Mouse (Mus musculus) hindbrain, embryonic 16.5 days (tissue): ENCODE measurements around the gene Amz1. TPM values are rescaled to one million over a fixed set of nuclear protein-coding genes. Genes with fewer than 3 reads are reported as not detected.

ENCODE experiments used
- ATAC-seq: fragments of 200-750 bp; cut with Nextera tagmentation; 2 replicates; pipeline ENCODE4 v1.8.0; 2017; ENCODE audit warnings: moderate TSS enrichment, moderate library complexity
- H3K27ac ChIP-seq: fragments of 300-500 bp; sonication (generic); 2 replicates; pipeline ENCODE4 v1.5.1; 2014; ENCODE audit warnings: low read depth, mild to moderate bottlenecking, control low read depth, low read length, moderate library complexity
- H3K27me3 ChIP-seq: fragments of 300-500 bp; sonication (generic); replicated peaks from 2 replicates; pipeline ENCODE4 v1.6.1; 2014; ENCODE audit warnings: low read length; ENCODE audit not compliant: control insufficient read depth, insufficient read depth
- H3K36me3 ChIP-seq: fragments of 300-500 bp; sonication (generic); 2 replicates; pipeline ENCODE4 v1.6.1; 2014; ENCODE audit warnings: mild to moderate bottlenecking, low read length, moderate library complexity, mixed read lengths; ENCODE audit not compliant: control insufficient read depth, insufficient read depth
- H3K4me1 ChIP-seq: fragments of 300-500 bp; sonication (generic); 2 replicates; pipeline ENCODE4 v1.6.1; 2014; ENCODE audit warnings: low read depth, low read length; ENCODE audit not compliant: control insufficient read depth, insufficient read depth
- H3K4me2 ChIP-seq: fragments of 300-500 bp; sonication (generic); 2 replicates; pipeline ENCODE4 v1.6.1; 2014; ENCODE audit warnings: mild to moderate bottlenecking, low read length, control low read depth, moderate library complexity
- H3K4me3 ChIP-seq: fragments of 300-500 bp; sonication (generic); 2 replicates; pipeline ENCODE4 v1.5.1; 2014; ENCODE audit warnings: mild to moderate bottlenecking, low read length, control low read depth, moderate library complexity
- H3K9ac ChIP-seq: fragments of 300-500 bp; sonication (generic); 2 replicates; pipeline ENCODE4 v1.6.1; 2014; ENCODE audit warnings: low read depth, mild to moderate bottlenecking, control low read depth, low read length, moderate library complexity
- H3K9me3 ChIP-seq: fragments of 300-500 bp; sonication (generic); 2 replicates; pipeline ENCODE4 v1.6.1; 2014; ENCODE audit warnings: mild to moderate bottlenecking, low read length, moderate library complexity; ENCODE audit not compliant: control insufficient read depth
- WGBS: fragments of 180-500 bp; shearing (Covaris S2); extraction: QIAGEN DNeasy Blood & Tissue Kit; methylation state at CpG from one replicate; pipeline ENCODE4 v1.1.7; 2014; 5-methylcytosine and 5-hydroxymethylcytosine counted together
- polyA plus RNA-seq: library from polyadenylated mRNA; unstranded; fragments of >200 nt; fragmentation: Nextera tagmentation; extraction: Ambion mirVana; gene quantifications from 2 replicates; pipeline ENCODE4 v1.2.1, GENCODE M21; 2015

The Amz1 gene
- polyA plus RNA-seq, 1 experiment from 2014 or later, result 6.6 TPM

DNA sequence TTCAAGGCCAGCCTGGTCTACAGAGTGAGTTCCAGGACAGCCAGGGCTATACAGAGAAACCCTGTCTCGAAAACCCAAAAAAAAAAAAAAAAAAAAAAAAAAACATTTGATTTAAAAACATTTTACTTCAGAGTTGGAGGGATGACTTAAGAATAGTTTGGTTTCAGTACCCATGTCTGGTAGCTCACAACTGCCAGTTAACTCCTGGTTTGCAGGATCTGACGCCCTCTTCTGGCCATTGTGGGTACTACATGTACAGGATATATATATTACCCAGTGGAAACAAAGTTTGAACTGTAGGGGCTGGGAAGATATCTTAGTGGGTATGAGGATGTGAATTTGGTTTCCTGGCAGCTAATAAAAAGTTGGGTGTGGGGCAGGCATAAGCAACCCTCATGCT lies 27.0 kb downstream of the Amz1 start:
- ATAC-seq, result no peak
- Histone ChIP-seq H3K4me1 (peaks cover 6% of the 10 kb centered on the region), H3K27me3 (no peaks in the 10 kb centered on the region), H3K9me3 (peaks cover 4% of the 10 kb centered on the region; the same call in 1 of the 2 replicates), H3K27ac (no peak overlapping the region), H3K4me2 (no peak overlapping the region), H3K9ac (no peak overlapping the region), H3K36me3 (no peaks in the 10 kb centered on the region), H3K4me3 (no peak overlapping the region)
- WGBS, result 0% methylated on average over 1 of the region's 2 CpGs

DNA sequence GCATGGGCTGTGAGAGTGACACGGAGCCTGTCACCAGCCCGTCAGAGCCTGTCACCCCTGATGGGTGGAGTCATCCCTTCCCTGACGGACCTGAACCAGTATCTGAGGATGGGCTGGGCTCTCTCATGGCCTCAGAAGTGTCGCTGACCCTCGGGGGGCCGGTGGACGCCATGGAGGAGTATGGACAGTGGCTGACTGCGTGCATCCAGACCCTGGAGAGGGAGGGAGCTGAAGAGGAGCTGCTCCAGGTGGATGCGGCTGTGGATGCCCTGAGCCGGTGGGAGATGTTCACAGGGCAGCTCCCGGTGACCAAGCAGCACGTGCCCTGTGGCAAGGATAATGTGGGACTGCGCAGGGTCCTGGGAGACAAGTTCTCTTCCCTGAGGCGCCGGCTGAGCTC lies 28.1 kb downstream of the Amz1 start:
- WGBS, result 91% methylated on average over 15 of the region's 15 CpGs
- Histone ChIP-seq H3K4me1 (peaks cover 6% of the 10 kb centered on the region), H3K27ac (no peak overlapping the region), H3K4me3 (no peak overlapping the region), H3K4me2 (no peak overlapping the region), H3K27me3 (no peaks in the 10 kb centered on the region), H3K9me3 (peaks cover 4% of the 10 kb centered on the region; the same call in 1 of the 2 replicates), H3K36me3 (no peaks in the 10 kb centered on the region), H3K9ac (no peak overlapping the region)
- no peak for ATAC-seq

DNA sequence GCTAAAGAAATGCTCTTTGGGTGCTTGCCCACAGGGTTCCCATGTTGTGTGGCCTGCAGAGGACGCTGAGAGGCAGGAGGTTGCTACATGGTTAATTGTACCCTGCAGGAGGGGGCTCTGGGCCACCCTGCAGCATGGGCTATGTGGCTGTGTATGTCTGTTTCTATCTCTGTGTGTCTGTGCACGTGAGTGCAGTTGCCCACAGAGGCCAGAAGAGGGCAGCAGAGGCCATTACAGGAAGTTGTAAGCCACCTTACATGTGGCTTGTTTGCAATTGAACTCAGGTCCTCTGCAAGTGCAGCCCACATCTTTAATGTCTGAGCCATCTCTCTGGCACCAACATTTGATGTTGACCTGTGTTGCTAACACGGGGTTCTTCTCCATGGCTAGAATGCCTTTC lies 28.7 kb downstream of the Amz1 start:
- H3K4me2 ChIP-seq, result no peak overlapping the region
- H3K9ac ChIP-seq, result no peak overlapping the region
- H3K27ac ChIP-seq, result no peak overlapping the region
- H3K9me3 ChIP-seq, result peaks cover 4% of the 10 kb centered on the region; the same call in 1 of the 2 replicates
- no peak overlapping the region for H3K4me3 ChIP-seq
- WGBS, result 97% methylated on average over 3 of the region's 3 CpGs
- ATAC-seq, result no peak
- peaks cover 6% of the 10 kb centered on the region for H3K4me1 ChIP-seq
- H3K27me3 ChIP-seq, result no peaks in the 10 kb centered on the region
- H3K36me3 ChIP-seq, result no peaks in the 10 kb centered on the region

DNA sequence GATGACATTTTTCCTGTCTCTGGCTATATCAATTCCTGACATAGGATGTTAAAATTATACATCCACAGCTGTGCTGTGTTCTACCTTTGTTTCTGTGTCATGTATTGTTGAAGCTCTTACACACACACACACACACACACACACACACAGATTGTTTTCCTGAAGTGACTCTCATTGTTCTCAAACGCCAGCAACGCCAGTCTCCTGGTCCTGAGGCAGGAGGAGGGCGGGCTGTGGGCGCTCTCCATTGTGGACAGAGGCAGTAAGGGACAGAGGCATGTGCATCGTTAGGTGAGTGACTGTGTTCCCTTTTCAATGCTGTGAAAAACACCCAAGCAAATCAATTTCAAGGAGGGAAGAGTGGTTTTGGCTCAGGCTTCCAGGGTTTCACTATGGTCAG lies 29.3 kb downstream of the Amz1 start:
- ATAC-seq, result no peak
- Histone ChIP-seq H3K36me3 (peaks cover 4% of the 10 kb centered on the region; the same call in 1 of the 2 replicates), H3K4me1 (peaks cover 6% of the 10 kb centered on the region), H3K9me3 (peaks cover 4% of the 10 kb centered on the region; the same call in 1 of the 2 replicates), H3K4me3 (no peak overlapping the region), H3K9ac (no peak overlapping the region), H3K27ac (no peak overlapping the region; the same call in 1 of the 2 replicates), H3K4me2 (no peak overlapping the region), H3K27me3 (no peaks in the 10 kb centered on the region)
- 51% methylated on average over 5 of the region's 5 CpGs for WGBS

DNA sequence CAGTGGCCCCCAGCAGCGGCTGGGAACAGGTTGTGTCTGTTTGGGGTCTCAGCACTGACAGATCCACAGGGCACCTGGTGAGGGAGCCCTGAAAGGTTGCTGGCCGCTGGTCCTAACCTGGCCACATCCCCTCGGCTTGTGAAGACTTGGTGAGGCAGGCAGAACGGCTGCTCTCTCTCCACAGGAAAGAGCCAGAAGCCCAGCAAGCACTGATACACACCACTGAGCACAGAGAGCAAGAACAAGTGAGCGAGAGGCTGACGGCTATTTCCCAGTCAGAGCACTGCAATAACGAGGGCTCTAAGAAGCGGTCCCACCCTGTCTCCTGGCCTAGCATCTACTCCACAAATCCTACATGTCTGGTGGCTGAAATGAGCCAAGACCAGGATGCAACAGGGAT lies 34.9 kb downstream of the Amz1 start:
- peaks cover 32% of the 10 kb centered on the region for H3K36me3 ChIP-seq

DNA sequence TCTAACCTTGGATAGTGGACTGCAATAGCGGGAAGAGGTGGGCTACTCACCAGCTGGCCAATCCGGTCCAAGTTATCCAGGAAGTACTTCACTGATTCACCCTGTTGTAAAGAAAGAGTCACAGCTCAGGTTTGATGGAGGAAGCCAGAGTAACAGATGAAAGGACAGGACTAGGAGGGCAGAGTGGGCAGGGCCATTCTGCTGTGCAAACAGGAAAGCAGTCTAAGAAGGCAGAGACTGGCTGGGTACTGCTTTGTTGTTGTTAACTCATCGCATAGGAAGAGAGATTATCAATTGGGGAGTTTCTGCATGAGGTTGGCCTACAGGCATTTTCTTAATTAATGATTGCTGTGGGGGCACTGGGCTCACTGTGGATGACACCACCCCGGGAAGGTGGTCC lies 38.6 kb downstream of the Amz1 start:
- no peak for ATAC-seq
- no peak overlapping the region for H3K4me2 ChIP-seq
- peaks cover 32% of the 10 kb centered on the region for H3K36me3 ChIP-seq
- no peaks in the 10 kb centered on the region for H3K9me3 ChIP-seq
- no peak overlapping the region for H3K4me3 ChIP-seq
- peaks cover under 1% of the 10 kb centered on the region; the same call in 1 of the 2 replicates for H3K4me1 ChIP-seq
- WGBS, result 91% methylated on average over 4 of the region's 4 CpGs
- H3K27ac ChIP-seq, result no peak overlapping the region
- H3K9ac ChIP-seq, result no peak overlapping the region
- no peaks in the 10 kb centered on the region for H3K27me3 ChIP-seq

More for the DNA sequence above, 34.9 kb downstream of the Amz1 start:
- Histone ChIP-seq H3K4me1 (no peaks in the 10 kb centered on the region), H3K4me2 (no peak overlapping the region), H3K27ac (no peak overlapping the region; the same call in 1 of the 2 replicates), H3K4me3 (no peak overlapping the region), H3K9ac (no peak overlapping the region), H3K9me3 (no peaks in the 10 kb centered on the region), H3K27me3 (no peaks in the 10 kb centered on the region)
- ATAC-seq, result no peak
- 83% methylated on average over 8 of the region's 8 CpGs for WGBS

DNA sequence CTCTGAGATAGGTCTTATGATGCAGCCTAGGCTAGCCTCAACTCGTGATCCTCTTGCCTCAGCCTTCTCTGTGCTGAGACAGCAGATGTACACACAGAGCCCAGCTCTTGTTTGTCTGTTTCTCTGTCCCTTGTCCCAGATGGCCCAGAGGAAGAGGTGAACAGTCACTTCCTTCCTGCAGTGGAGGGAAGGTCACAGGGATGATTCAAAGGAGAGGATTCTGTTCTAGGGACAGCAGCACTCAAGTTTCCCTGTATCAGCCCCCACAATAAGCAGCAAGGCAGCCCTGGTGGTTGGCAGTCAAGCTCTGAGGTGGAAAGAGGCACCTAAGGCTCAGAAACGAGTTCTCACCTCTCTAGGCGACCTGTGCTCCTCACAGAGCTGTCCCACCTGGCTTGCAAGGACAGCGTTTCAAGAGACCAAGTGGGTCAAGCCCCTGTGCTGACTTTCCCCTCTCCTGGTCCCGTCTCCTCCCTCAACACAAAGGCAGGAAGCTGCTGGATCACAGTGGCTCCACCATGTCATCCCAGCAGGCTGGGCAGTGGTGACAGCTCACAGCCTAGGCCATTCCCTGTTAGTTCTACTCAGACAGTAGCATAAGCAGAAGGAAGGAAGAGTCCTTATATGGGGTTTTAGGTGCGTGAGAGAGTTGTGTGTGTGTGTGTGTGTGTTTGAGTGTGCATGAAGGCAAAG lies 41.1 kb downstream of the Amz1 start:
- no peak for ATAC-seq
- no peak overlapping the region for H3K4me3 ChIP-seq
- WGBS, result 74% methylated on average over 6 of the region's 6 CpGs
- H3K4me1 ChIP-seq, result peaks cover 13% of the 10 kb centered on the region
- no peaks in the 10 kb centered on the region for H3K27me3 ChIP-seq
- peaks cover 12% of the 10 kb centered on the region for H3K36me3 ChIP-seq
- no peak overlapping the region for H3K9ac ChIP-seq
- peak overlapping the region; percentile 16; the same call in 1 of the 2 replicates for H3K27ac ChIP-seq
- H3K4me2 ChIP-seq, result no peak overlapping the region
- no peaks in the 10 kb centered on the region for H3K9me3 ChIP-seq

DNA sequence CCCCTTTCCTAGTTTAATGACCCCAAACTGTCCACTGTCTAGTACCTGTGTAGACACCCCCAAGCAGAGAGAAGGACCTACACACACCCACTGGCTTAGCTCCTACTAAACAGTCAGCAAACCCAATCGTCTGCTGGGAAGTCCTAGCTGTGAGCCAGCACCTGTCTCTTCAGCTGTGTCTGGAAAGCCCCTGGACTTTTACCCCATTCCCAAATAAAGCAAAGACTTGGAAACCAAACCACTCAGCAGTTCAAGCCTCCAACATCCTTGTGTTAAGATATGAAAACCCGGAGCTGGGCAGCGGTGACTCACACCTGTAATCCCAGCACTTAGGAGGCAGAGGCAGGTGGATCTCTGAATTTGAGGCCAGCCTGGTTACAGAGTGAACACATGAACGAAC lies 42.6 kb downstream of the Amz1 start:
- peaks cover 4% of the 10 kb centered on the region; the same call in 1 of the 2 replicates for H3K36me3 ChIP-seq
- no peak overlapping the region for H3K4me2 ChIP-seq
- no peak overlapping the region for H3K27ac ChIP-seq
- no peak overlapping the region for H3K9ac ChIP-seq
- no peaks in the 10 kb centered on the region for H3K9me3 ChIP-seq
- H3K4me1 ChIP-seq, result peaks cover 17% of the 10 kb centered on the region
- H3K4me3 ChIP-seq, result no peak overlapping the region
- no peaks in the 10 kb centered on the region for H3K27me3 ChIP-seq
- ATAC-seq, result no peak
- 92% methylated on average over 4 of the region's 4 CpGs for WGBS

DNA sequence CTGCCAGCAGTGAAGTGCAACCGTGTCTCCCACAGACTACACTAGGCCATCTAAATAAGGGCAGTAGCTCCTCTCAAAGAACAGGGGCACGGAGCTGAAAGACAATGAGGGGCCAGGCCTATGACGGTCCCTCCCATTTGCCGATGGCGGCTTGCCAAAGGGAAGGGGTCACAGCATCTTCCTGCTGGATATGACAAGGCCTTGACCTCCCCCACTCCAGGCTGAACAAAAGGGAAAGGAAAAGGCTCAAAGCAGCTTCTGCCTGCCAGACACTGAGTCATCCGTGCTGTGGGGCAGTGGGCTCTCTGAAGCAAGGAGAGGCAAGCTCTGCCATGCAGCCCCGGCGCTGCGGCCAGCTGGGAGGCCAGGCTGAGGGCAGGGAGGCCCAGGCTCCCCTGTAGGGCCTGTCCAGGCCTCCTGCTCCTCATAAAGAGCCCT lies 43.8 kb downstream of the Amz1 start:
- H3K4me1 ChIP-seq, result peaks cover 27% of the 10 kb centered on the region
- peak; percentile 67 for ATAC-seq
- H3K27ac ChIP-seq, result peak overlapping the region; percentile 84
- H3K36me3 ChIP-seq, result no peaks in the 10 kb centered on the region
- H3K4me3 ChIP-seq, result no peak overlapping the region
- no peaks in the 10 kb centered on the region for H3K9me3 ChIP-seq
- WGBS, result 4% methylated on average over 9 of the region's 9 CpGs
- H3K27me3 ChIP-seq, result no peaks in the 10 kb centered on the region
- peak overlapping the region; percentile 30 for H3K9ac ChIP-seq
- H3K4me2 ChIP-seq, result peak overlapping the region; percentile 6; the same call in 1 of the 2 replicates
